Mouse (Mus musculus) hindbrain, postnatal 0 days (tissue): Measurements from ENCODE around the gene 3425401B19Rik. TPM values are rescaled to one million over a fixed set of nuclear protein-coding genes. Genes with fewer than 3 reads are reported as not detected.

ENCODE experiments used
- ATAC-seq: fragments of 200-750 bp; cut with Nextera tagmentation; 2 replicates; pipeline ENCODE4 v1.8.0; 2017; ENCODE audit warnings: mild to moderate bottlenecking, moderate TSS enrichment, moderate library complexity
- DNase-seq: peaks from one replicate; pipeline ENCODE4 v3.0.0-alpha.2; 2015; ENCODE audit warnings: low spot score
- H3K27ac ChIP-seq: fragments of 300-500 bp; sonication (generic); 2 replicates; pipeline ENCODE4 v1.5.1; 2014; ENCODE audit warnings: mild to moderate bottlenecking
- H3K27me3 ChIP-seq: fragments of 300-500 bp; sonication (generic); 2 replicates; pipeline ENCODE4 v1.6.1; 2014; ENCODE audit warnings: low read length, mixed read lengths; ENCODE audit not compliant: insufficient read depth
- H3K36me3 ChIP-seq: fragments of 300-500 bp; sonication (generic); 2 replicates; pipeline ENCODE4 v1.6.1; 2014; ENCODE audit warnings: low read length, mixed read lengths; ENCODE audit not compliant: insufficient read depth
- H3K4me1 ChIP-seq: fragments of 300-500 bp; sonication (generic); 2 replicates; pipeline ENCODE4 v1.6.1; 2014; ENCODE audit warnings: antibody characterized with exemption, low read length, mixed read lengths; ENCODE audit not compliant: insufficient read depth
- H3K4me2 ChIP-seq: fragments of 300-500 bp; sonication (generic); 2 replicates; pipeline ENCODE4 v1.6.1; 2014; ENCODE audit warnings: low read depth, mild to moderate bottlenecking, low read length, moderate library complexity, mixed read lengths
- H3K4me3 ChIP-seq: fragments of 300-500 bp; sonication (generic); 2 replicates; pipeline ENCODE4 v1.5.1; 2014; ENCODE audit warnings: low read length
- H3K9ac ChIP-seq: fragments of 300-500 bp; sonication (generic); replicated peaks from 2 replicates; pipeline ENCODE4 v1.6.1; 2014; ENCODE audit warnings: mild to moderate bottlenecking, low read length, moderate library complexity, mixed read lengths
- H3K9me3 ChIP-seq: fragments of 300-500 bp; sonication (generic); 2 replicates; pipeline ENCODE4 v1.6.1; 2016; ENCODE audit warnings: low read length, mixed read lengths
- CTCF ChIP-seq: IDR thresholded peaks from 2 replicates; pipeline ENCODE4 v1.5.1; 2016; ENCODE audit warnings: antibody characterized with exemption, control low read depth, low read depth
- WGBS: fragments of 180-500 bp; shearing (Covaris S2); extraction: QIAGEN DNeasy Blood & Tissue Kit; methylation state at CpG from one replicate; pipeline ENCODE4 v1.1.7; 2014; 5-methylcytosine and 5-hydroxymethylcytosine counted together
- polyA plus RNA-seq: library from polyadenylated mRNA; unstranded; fragments of >200 nt; fragmentation: Nextera tagmentation; extraction: Ambion mirVana; gene quantifications from 2 replicates; pipeline ENCODE4 v1.2.1, GENCODE M21; 2015
- total RNA-seq: library from RNA; depleted of rRNA; stranded (reverse); fragments of >200 nt; gene quantifications from 2 replicates; pipeline ENCODE4 v1.2.3, GENCODE M21; 2014; rRNA removed

3425401B19Rik gene
- total and polyA plus RNA-seq, 2 experiments from 2014 or later, result 0.06 to 0.21 TPM

DNA sequence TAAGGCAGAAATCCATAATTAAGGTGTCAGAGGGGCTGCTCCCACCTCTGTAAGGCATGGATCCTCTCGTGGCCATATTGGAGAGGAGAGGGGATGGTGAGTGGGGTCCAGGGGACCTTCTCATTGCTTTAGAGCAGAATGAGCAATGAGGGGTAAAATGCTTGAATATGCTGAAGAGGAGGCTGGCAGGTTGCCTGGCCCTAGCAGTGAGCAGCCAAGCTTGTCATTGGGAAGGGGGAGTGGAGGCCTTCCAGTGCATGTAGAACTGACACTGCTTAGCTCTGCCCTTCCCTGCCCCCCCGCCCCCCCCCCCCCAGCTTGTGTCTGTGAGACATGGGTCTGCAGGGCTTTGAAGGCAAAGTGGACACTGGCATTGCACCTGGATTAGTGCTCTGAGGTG, 57.8 kb downstream of the 3425401B19Rik start:
- 23% methylated on average over 2 of the region's 2 CpGs for WGBS
- DNase-seq, result peak; percentile 60
- H3K36me3 ChIP-seq, result no peaks in the 10 kb centered on the region
- no peaks in the 10 kb centered on the region for H3K4me1 ChIP-seq
- H3K4me3 ChIP-seq, result no peak overlapping the region
- ATAC-seq, result peak; percentile 40; the same call in 1 of the 2 replicates
- no peaks in the 10 kb centered on the region for H3K9me3 ChIP-seq
- H3K27ac ChIP-seq, result no peak overlapping the region
- H3K27me3 ChIP-seq, result no peaks in the 10 kb centered on the region
- H3K9ac ChIP-seq, result no peak overlapping the region
- H3K4me2 ChIP-seq, result no peak overlapping the region
- no peak for TF ChIP-seq CTCF

DNA sequence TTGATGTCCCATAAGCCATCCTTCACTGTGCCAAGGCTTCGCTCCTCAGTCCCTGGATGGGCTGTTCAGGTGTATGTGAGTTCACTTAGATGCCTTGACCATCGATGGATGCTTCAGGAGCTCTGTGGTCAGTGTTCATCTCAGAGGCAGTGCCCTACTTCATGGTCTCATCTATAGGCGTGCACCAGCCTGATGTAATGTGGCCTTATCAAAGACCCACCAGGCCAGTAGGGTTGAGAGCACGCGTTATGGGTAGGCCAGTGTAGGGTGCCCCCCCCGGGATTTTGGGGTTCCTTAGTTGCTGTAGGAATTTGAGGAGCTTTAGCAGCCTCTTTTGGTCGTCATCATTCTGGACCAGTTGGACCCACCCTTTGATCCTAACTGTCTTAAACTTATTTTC, 60.3 kb downstream of the 3425401B19Rik start:
- 93% methylated on average over 7 of the region's 7 CpGs for WGBS
- no peak for TF ChIP-seq CTCF
- H3K4me2 ChIP-seq, result no peak overlapping the region
- no peaks in the 10 kb centered on the region for H3K27me3 ChIP-seq
- H3K9ac ChIP-seq, result no peak overlapping the region
- H3K4me3 ChIP-seq, result no peak overlapping the region
- no peaks in the 10 kb centered on the region for H3K36me3 ChIP-seq
- DNase-seq (no peak), ATAC-seq (no peak)
- H3K9me3 ChIP-seq, result no peaks in the 10 kb centered on the region
- no peak overlapping the region for H3K27ac ChIP-seq
- no peaks in the 10 kb centered on the region for H3K4me1 ChIP-seq

DNA sequence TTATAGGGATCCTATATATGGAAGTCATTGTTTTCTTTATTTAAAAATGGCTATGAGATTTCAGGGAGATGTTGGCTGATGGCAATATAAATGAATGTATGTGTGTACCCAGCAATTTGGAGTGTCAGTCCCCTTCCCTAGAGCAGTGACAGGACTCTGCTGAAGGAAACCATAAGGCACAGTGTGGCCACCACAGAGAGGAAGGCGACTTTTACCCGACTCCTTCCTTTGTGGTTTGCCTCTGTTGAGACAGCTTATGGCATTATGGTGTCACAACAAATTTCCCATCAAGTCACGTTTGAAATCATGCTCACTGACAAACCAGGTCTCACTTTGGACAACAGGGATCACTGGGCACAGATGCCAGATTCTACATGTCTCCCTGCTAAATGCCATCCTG, 60.8 kb downstream of the 3425401B19Rik start:
- H3K9ac ChIP-seq, result no peak overlapping the region

DNA sequence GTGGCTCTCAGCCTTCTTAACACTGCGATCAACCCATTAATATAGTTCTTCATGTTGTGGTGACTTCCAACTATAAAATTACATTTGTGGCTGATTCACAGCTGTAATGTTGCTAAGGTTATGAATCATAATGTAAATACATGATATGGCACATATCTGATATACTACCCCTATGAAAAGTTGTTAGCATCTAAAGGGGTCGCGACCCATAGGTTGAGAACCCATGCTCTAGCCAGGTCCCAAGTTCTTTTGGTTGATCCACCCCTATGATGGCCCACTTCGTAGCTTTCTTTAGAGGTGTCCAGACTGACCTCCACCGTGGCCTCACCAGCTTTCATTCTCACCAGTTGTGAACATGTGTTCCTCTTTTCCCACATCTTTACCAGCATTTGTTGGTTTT, 67.8 kb downstream of the 3425401B19Rik start:
- DNase-seq (no peak), ATAC-seq (no peak)
- Histone ChIP-seq H3K4me3 (no peak overlapping the region), H3K27me3 (no peaks in the 10 kb centered on the region), H3K4me2 (no peak overlapping the region), H3K9me3 (no peaks in the 10 kb centered on the region), H3K4me1 (no peaks in the 10 kb centered on the region), H3K27ac (no peak overlapping the region), H3K9ac (no peak overlapping the region), H3K36me3 (no peaks in the 10 kb centered on the region)
- no peak for TF ChIP-seq CTCF
- WGBS, result 91% methylated on average over 5 of the region's 5 CpGs

More for the DNA sequence above, 60.8 kb downstream of the 3425401B19Rik start:
- DNase-seq (no peak), ATAC-seq (no peak)
- no peaks in the 10 kb centered on the region for H3K9me3 ChIP-seq
- H3K27ac ChIP-seq, result no peak overlapping the region
- H3K36me3 ChIP-seq, result no peaks in the 10 kb centered on the region
- TF ChIP-seq CTCF, result no peak
- no peaks in the 10 kb centered on the region for H3K4me1 ChIP-seq
- WGBS, result 78% methylated on average over 3 of the region's 3 CpGs
- H3K27me3 ChIP-seq, result no peaks in the 10 kb centered on the region
- no peak overlapping the region for H3K4me3 ChIP-seq
- H3K4me2 ChIP-seq, result no peak overlapping the region

DNA sequence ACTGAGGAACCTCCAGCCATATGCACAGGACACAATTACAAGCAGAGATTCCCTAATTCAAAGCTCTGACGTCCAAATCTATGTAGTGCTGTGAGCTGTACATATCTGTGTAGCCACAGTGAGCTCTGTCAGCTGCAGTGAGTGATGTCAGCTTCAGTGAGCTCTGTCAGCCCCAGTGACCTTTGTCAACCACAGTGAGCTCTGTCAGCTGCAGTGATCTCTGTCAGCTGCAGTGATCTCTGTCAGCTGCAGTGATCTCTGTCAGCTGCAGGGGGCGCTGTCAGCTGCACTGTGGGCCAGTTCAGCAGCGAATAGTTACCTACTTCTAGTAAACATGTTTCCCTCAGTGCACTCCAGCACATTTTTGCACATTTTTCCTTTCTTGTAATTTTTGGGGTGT, 75.7 kb downstream of the 3425401B19Rik start:
- no peak overlapping the region for H3K4me2 ChIP-seq
- peak; percentile 89 for TF ChIP-seq CTCF
- H3K36me3 ChIP-seq, result no peaks in the 10 kb centered on the region
- ATAC-seq (peak; percentile 74; the same call in 1 of the 2 replicates), DNase-seq (peak; percentile 60)
- H3K4me3 ChIP-seq, result no peak overlapping the region
- H3K9ac ChIP-seq, result no peak overlapping the region
- no peaks in the 10 kb centered on the region for H3K4me1 ChIP-seq
- WGBS, result 32% methylated on average over 3 of the region's 3 CpGs
- no peak overlapping the region for H3K27ac ChIP-seq
- H3K27me3 ChIP-seq, result no peaks in the 10 kb centered on the region
- H3K9me3 ChIP-seq, result no peaks in the 10 kb centered on the region

Other genes with a start within 250 kb of the 3425401B19Rik start
- gene Slc18a3, start 220.4 kb downstream of the 3425401B19Rik start, total RNA-seq, result 30.8 and 32.2 TPM in 2 replicates
- gene Slc18a3, start 220.4 kb downstream of the 3425401B19Rik start, polyA plus RNA-seq, result 22.3 and 23.8 TPM in 2 replicates
- 3.5 and 4.4 TPM in 2 replicates for gene Chat, start 219.3 kb downstream of the 3425401B19Rik start, total RNA-seq
- 1.5 and 2.4 TPM in 2 replicates for gene Chat, start 219.3 kb downstream of the 3425401B19Rik start, polyA plus RNA-seq
- 10.3 and 12.2 TPM in 2 replicates for gene Ercc6, start 171.8 kb downstream of the 3425401B19Rik start, total RNA-seq
- 18.3 and 18.8 TPM in 2 replicates for gene Ercc6, start 171.8 kb downstream of the 3425401B19Rik start, polyA plus RNA-seq
- 17.8 and 24.2 TPM in 2 replicates for gene Prrxl1, start 85.9 kb downstream of the 3425401B19Rik start, total RNA-seq
- 24.1 and 28.0 TPM in 2 replicates for gene Prrxl1, start 85.9 kb downstream of the 3425401B19Rik start, polyA plus RNA-seq
- gene Tmem273, start 100.7 kb upstream of the 3425401B19Rik start, total RNA-seq, result 1.2 TPM in 1 of 2 replicates, not detected in the other
- gene Tmem273, start 100.7 kb upstream of the 3425401B19Rik start, polyA plus RNA-seq, result 0.16 and 0.23 TPM in 2 replicates
- gene Fam170b, start 148.7 kb upstream of the 3425401B19Rik start, total RNA-seq, result not detected in 2 replicates
- gene Fam170b, start 148.7 kb upstream of the 3425401B19Rik start, polyA plus RNA-seq, result not detected in 2 replicates
- gene Vstm4, start 171.5 kb upstream of the 3425401B19Rik start, total RNA-seq, result 9.6 and 9.8 TPM in 2 replicates
- gene Vstm4, start 171.5 kb upstream of the 3425401B19Rik start, polyA plus RNA-seq, result 14.8 and 14.9 TPM in 2 replicates